Mouse (Mus musculus) liver, postnatal 0 days (tissue): ENCODE results near the gene Rps11. TPM values are rescaled to one million over a fixed set of nuclear protein-coding genes. Genes with fewer than 3 reads are reported as not detected.
A peak's percentile ranks its signal among the peaks of the same experiment; 100 is the strongest.

Experiments
- ATAC-seq: fragments of 200-750 bp; cut with Nextera tagmentation; 2 replicates; pipeline ENCODE4 v1.8.0; 2017; ENCODE audit warnings: mild to moderate bottlenecking, moderate library complexity
- DNase-seq: peaks from one replicate; pipeline ENCODE4 v3.0.0-alpha.2; 2016
- H3K27ac ChIP-seq: fragments of 300-500 bp; sonication (generic); 2 replicates; pipeline ENCODE4 v1.5.1; 2014; ENCODE audit warnings: antibody characterized with exemption, moderate library complexity, mild to moderate bottlenecking, low read depth
- H3K27me3 ChIP-seq: fragments of 300-500 bp; sonication (generic); 2 replicates; pipeline ENCODE4 v1.6.1; 2014; ENCODE audit warnings: low read length, control low read depth, mixed read lengths; ENCODE audit not compliant: insufficient read depth
- H3K36me3 ChIP-seq: fragments of 300-500 bp; sonication (generic); replicated peaks from 2 replicates; pipeline ENCODE4 v1.6.1; 2014; ENCODE audit warnings: mild to moderate bottlenecking, control low read depth, low read length, moderate library complexity, mixed read lengths; ENCODE audit not compliant: insufficient read depth
- H3K4me1 ChIP-seq: fragments of 300-500 bp; sonication (generic); 2 replicates; pipeline ENCODE4 v1.6.1; 2014; ENCODE audit warnings: antibody characterized with exemption, mild to moderate bottlenecking, control low read depth; ENCODE audit not compliant: insufficient read depth
- H3K4me2 ChIP-seq: fragments of 300-500 bp; sonication (generic); 2 replicates; pipeline ENCODE4 v1.6.1; 2014; ENCODE audit warnings: low read depth, mild to moderate bottlenecking, low read length, moderate library complexity, mixed read lengths
- H3K4me3 ChIP-seq: fragments of 300-500 bp; sonication (generic); 2 replicates; pipeline ENCODE4 v1.5.1; 2014; ENCODE audit warnings: low read depth, low read length
- H3K9ac ChIP-seq: fragments of 300-500 bp; sonication (generic); replicated peaks from 2 replicates; pipeline ENCODE4 v1.6.1; 2014; ENCODE audit warnings: mild to moderate bottlenecking, moderate library complexity
- H3K9me3 ChIP-seq: fragments of 300-500 bp; sonication (generic); 2 replicates; pipeline ENCODE4 v1.6.1; 2016; ENCODE audit warnings: mild to moderate bottlenecking, control low read depth, low read length, mixed read lengths
- CTCF ChIP-seq: sonication (generic); IDR thresholded peaks from 2 replicates; pipeline ENCODE4 v1.5.1; 2016; ENCODE audit warnings: antibody characterized with exemption, low read depth
- EP300 ChIP-seq: IDR thresholded peaks from 2 replicates; pipeline ENCODE4 v1.6.1; 2016; ENCODE audit warnings: antibody characterized with exemption, low read depth, mild to moderate bottlenecking
- WGBS: fragments of 180-500 bp; shearing (Covaris S2); extraction: QIAGEN DNeasy Blood & Tissue Kit; methylation state at CpG from one replicate; pipeline ENCODE4 v1.1.7; 2014; ENCODE audit not compliant: insufficient replicate concordance; 5-methylcytosine and 5-hydroxymethylcytosine counted together
- polyA plus RNA-seq: library from polyadenylated mRNA; unstranded; fragments of >200 nt; fragmentation: Nextera tagmentation; extraction: Ambion mirVana; gene quantifications from 2 replicates; pipeline ENCODE4 v1.2.1, GENCODE M21; 2015

The Rps11 gene
- polyA plus RNA-seq, 1 experiment from 2014 or later, result 696 TPM

DNA sequence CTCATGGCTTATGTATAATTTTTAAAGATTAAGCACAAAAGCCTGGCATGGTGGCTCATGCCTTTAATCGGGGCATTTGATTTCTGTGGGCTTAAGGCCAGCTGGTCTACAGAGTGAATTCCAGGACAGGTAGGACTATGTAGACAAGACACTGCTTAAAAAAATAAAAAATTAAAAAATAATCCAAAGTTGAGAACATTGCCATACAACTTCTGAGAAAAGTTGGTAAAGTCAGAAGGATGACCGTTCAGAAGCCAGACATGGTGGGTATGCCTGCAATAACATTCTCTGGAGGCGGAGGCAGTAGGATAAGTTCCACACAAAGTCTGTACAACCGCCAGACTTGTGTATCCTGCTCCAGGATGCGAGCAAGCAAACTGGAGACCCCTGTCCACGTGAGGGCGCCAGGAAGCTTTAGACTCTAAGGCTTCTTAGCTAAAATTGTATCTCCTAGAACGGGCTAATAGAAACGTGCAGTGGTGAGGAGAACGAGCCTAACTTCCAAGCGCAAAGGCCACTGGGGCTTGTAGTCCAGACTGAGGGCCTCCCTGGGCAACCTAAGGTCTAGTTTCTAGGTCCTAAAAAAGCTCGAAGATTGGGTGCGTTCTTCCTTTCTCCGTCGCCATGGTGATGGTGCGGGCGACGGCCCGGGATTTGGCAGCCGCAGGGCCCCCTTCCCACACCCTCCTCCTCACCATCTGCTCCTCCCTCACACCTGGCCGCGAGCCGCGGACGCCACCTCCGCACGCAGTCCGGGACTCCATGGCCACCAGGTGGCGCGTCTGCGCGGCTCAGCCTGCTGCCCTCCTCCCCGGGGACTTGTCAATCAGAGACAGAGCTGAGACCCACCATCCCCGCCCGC, 37.6 kb upstream of the Rps11 start:
- H3K9me3 ChIP-seq, result no peaks in the 10 kb centered on the region
- TF ChIP-seq EP300, result no peak
- peak; percentile 93 for TF ChIP-seq CTCF
- peaks cover 46% of the 10 kb centered on the region for H3K27me3 ChIP-seq
- DNase-seq, result peak; percentile 88
- peaks cover 15% of the 10 kb centered on the region for H3K4me1 ChIP-seq
- H3K4me2 ChIP-seq, result peak overlapping the region; percentile 79
- H3K4me3 ChIP-seq, result peak overlapping the region; percentile 40
- peaks cover 2% of the 10 kb centered on the region; the same call in 1 of the 2 replicates for H3K36me3 ChIP-seq
- H3K9ac ChIP-seq, result no peak overlapping the region; the same call in none of the 2 replicates
- no peak overlapping the region for H3K27ac ChIP-seq
- ATAC-seq, result peak; percentile 86
- WGBS, result 5% methylated on average over 35 of the region's 35 CpGs

DNA sequence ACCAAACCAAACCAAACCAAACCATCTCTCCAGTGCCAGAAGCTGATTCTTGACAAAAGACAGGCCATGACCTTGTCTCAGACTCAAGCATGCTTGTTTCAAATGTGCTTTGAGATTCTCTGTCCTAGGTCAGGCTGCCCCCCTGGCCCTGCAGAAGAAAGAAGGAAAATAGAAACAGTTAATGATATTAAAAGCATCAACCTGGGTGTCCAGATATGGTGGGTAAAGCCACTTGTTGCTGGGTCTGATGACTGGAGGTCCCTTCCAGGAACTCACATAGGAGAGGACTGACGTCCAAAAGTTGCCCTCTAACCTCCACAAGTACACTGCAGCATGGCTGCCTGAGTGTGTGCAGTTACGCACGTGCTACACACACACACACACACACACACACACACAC, 36.6 kb upstream of the Rps11 start:
- TF ChIP-seq EP300 (no peak), CTCF (no peak)
- Histone ChIP-seq H3K4me3 (no peak overlapping the region), H3K9ac (no peak overlapping the region), H3K27ac (no peak overlapping the region), H3K4me1 (peaks cover 15% of the 10 kb centered on the region), H3K9me3 (no peaks in the 10 kb centered on the region), H3K27me3 (peaks cover 37% of the 10 kb centered on the region), H3K36me3 (peaks cover 2% of the 10 kb centered on the region; the same call in 1 of the 2 replicates), H3K4me2 (no peak overlapping the region)
- 77% methylated on average over 3 of the region's 3 CpGs for WGBS
- ATAC-seq, result no peak
- DNase-seq, result no peak

DNA sequence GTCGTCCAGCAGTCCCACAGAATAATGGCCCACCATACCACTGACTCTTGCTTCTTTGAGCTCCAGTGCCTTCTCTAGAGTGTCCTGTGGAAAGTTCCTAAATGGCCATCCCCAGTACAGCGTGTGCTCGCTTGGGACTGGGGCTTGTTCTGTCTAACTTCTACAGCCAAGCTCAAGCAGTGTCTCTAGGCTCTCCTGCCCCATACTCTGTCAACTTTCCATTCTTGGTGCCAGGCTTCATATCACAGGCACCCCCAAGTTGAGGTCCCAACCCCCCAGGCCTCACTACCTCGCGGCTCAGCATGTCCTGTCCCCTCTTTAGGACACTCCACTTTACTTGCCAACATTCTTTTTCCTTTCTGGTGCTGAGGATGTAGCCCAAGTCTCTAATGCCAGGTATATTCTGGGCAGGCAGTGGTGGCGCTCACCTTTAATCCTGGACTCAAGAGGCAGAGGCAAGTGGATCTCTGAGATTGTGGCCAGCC, 36.1 kb upstream of the Rps11 start:
- H3K4me1 ChIP-seq, result peaks cover 15% of the 10 kb centered on the region
- WGBS, result 85% methylated on average over 6 of the region's 6 CpGs
- DNase-seq, result no peak
- H3K9me3 ChIP-seq, result no peaks in the 10 kb centered on the region
- H3K4me2 ChIP-seq, result no peak overlapping the region
- peaks cover 2% of the 10 kb centered on the region for H3K36me3 ChIP-seq
- TF ChIP-seq CTCF (no peak), EP300 (no peak)
- H3K9ac ChIP-seq, result no peak overlapping the region
- H3K4me3 ChIP-seq, result no peak overlapping the region
- no peak for ATAC-seq
- no peak overlapping the region for H3K27ac ChIP-seq
- H3K27me3 ChIP-seq, result peaks cover 32% of the 10 kb centered on the region

- WGBS, result 94% methylated on average over 6 of the region's 6 CpGs
- H3K9me3 ChIP-seq, result no peaks in the 10 kb centered on the region
- no peak overlapping the region for H3K4me2 ChIP-seq
- TF ChIP-seq EP300 (no peak), CTCF (no peak)
- H3K9ac ChIP-seq, result no peak overlapping the region
- no peak overlapping the region for H3K4me3 ChIP-seq
- ATAC-seq (no peak), DNase-seq (no peak)
- H3K4me1 ChIP-seq, result peaks cover 20% of the 10 kb centered on the region
- peaks cover 2% of the 10 kb centered on the region for H3K36me3 ChIP-seq
- no peak overlapping the region for H3K27ac ChIP-seq
- H3K27me3 ChIP-seq, result peaks cover 18% of the 10 kb centered on the region
Observed at GRCm38 (mm10) chr7:45158991-45159390, 34.8 kb upstream of the Rps11 start.

DNA sequence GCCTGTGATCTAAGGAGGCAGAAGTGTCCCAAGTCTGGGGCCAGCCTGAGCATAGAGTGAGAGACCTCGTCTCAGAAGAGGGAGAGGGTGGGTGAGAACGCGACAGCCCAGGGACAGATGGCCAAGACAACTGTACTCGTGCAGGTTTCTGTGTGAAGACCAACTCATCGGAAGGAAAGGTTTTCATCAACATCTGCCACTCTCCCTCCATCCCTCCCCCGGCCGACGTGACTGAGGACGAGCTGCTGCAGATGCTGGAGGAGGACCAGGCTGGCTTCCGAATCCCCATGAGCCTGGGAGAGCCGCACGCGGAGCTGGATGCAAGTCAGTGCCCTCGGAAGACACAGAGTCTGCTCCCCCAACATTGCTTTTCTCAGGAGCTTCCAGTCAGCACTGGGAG, 33.2 kb upstream of the Rps11 start:
- WGBS, result 88% methylated on average over 14 of the region's 14 CpGs
- no peak for DNase-seq
- Histone ChIP-seq H3K27ac (no peak overlapping the region), H3K4me2 (no peak overlapping the region), H3K9ac (no peak overlapping the region), H3K4me3 (no peak overlapping the region), H3K9me3 (no peaks in the 10 kb centered on the region), H3K36me3 (peaks cover 2% of the 10 kb centered on the region), H3K27me3 (peaks cover 3% of the 10 kb centered on the region), H3K4me1 (peaks cover 20% of the 10 kb centered on the region)
- ATAC-seq, result no peak
- no peak for TF ChIP-seq EP300
- no peak for TF ChIP-seq CTCF

DNA sequence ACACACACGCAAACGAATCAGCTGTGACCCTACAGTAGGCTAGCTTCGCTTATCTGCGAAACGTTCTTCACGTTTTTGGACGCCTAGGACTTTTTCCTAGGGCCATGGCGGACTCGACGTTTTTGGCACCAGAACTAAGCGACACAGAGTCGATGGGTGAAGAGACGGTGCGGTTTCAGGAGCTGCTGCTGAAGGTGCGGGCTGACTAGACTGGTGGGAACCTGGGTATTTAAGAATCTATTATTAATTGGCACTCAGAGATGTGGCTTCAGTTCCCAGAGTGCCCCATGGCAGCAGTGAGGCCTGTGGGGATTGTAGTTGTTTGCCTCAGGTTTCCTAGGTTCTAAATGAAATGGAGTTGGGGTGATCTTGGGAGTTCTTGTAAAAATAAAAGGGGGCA, 32.0 kb upstream of the Rps11 start:
- 89% methylated on average over 15 of the region's 15 CpGs for WGBS
- no peak for DNase-seq

More for the DNA sequence above, 32.0 kb upstream of the Rps11 start:
- Histone ChIP-seq H3K9ac (no peak overlapping the region), H3K4me1 (peaks cover 15% of the 10 kb centered on the region), H3K4me3 (no peak overlapping the region), H3K27ac (0 out of 2 replicates have a peak overlapping the region, but pooled peaks have one; percentile 7), H3K27me3 (no peaks in the 10 kb centered on the region), H3K9me3 (no peaks in the 10 kb centered on the region), H3K4me2 (no peak overlapping the region), H3K36me3 (peaks cover 2% of the 10 kb centered on the region)
- TF ChIP-seq CTCF (no peak), EP300 (no peak)
- no peak for ATAC-seq
